Mouse (Mus musculus) intestine, embryonic 16.5 days (tissue): ENCODE results near the gene Tbxa2r. TPM values are rescaled to one million over a fixed set of nuclear protein-coding genes. Genes with fewer than 3 reads are reported as not detected.

Source experiments
- ATAC-seq: fragments of 200-750 bp; cut with Nextera tagmentation; 2 replicates; pipeline ENCODE4 v1.8.0; 2017; ENCODE audit warnings: moderate TSS enrichment, moderate library complexity
- H3K27ac ChIP-seq: fragments of 300-500 bp; sonication (generic); 2 replicates; pipeline ENCODE4 v1.5.1; 2014; ENCODE audit warnings: mild to moderate bottlenecking, low read length
- H3K27me3 ChIP-seq: fragments of 300-500 bp; sonication (generic); replicated peaks from 2 replicates; pipeline ENCODE4 v1.6.1; 2014; ENCODE audit warnings: low read length, control low read depth, mixed read lengths; ENCODE audit not compliant: control insufficient read depth, insufficient read depth
- H3K36me3 ChIP-seq: fragments of 300-500 bp; sonication (generic); 2 replicates; pipeline ENCODE4 v1.6.1; 2014; ENCODE audit warnings: low read length, control low read depth; ENCODE audit not compliant: control insufficient read depth, insufficient read depth
- H3K4me1 ChIP-seq: fragments of 300-500 bp; sonication (generic); 2 replicates; pipeline ENCODE4 v1.6.1; 2014; ENCODE audit warnings: low read length, control low read depth, mixed read lengths; ENCODE audit not compliant: control insufficient read depth, insufficient read depth
- H3K4me2 ChIP-seq: fragments of 300-500 bp; sonication (generic); 2 replicates; pipeline ENCODE4 v1.6.1; 2014; ENCODE audit warnings: low read depth, low read length, control low read depth
- H3K4me3 ChIP-seq: fragments of 300-500 bp; sonication (generic); 2 replicates; pipeline ENCODE4 v1.5.1; 2014; ENCODE audit warnings: mild to moderate bottlenecking, low read length
- H3K9ac ChIP-seq: fragments of 300-500 bp; sonication (generic); 2 replicates; pipeline ENCODE4 v1.6.1; 2014; ENCODE audit warnings: low read depth, low read length
- H3K9me3 ChIP-seq: fragments of 300-500 bp; sonication (generic); 2 replicates; pipeline ENCODE4 v1.6.1; 2016; ENCODE audit warnings: low read length, control low read depth; ENCODE audit not compliant: control insufficient read depth
- WGBS: fragments of 180-500 bp; shearing (Covaris S2); extraction: QIAGEN DNeasy Blood & Tissue Kit; methylation state at CpG from one replicate; pipeline ENCODE4 v1.1.7; 2014; 5-methylcytosine and 5-hydroxymethylcytosine counted together
- polyA plus RNA-seq: library from polyadenylated mRNA; unstranded; fragments of >200 nt; fragmentation: Nextera tagmentation; extraction: Ambion mirVana; gene quantifications from 2 replicates; pipeline ENCODE4 v1.2.1, GENCODE M21; 2015

Tbxa2r gene
- polyA plus RNA-seq, 1 experiment from 2014 or later, result 21.2 TPM

- ATAC-seq, result no peak
- H3K36me3 ChIP-seq, result no peaks in the 10 kb centered on the region
- H3K4me3 ChIP-seq, result no peak overlapping the region
- no peaks in the 10 kb centered on the region for H3K9me3 ChIP-seq
- 40% methylated on average over 10 of the region's 10 CpGs for WGBS
- peaks cover 59% of the 10 kb centered on the region for H3K4me1 ChIP-seq
- H3K27ac ChIP-seq, result peak overlapping the region; percentile 43
- no peak overlapping the region for H3K4me2 ChIP-seq
- H3K9ac ChIP-seq, result peak overlapping the region; percentile 17
- H3K27me3 ChIP-seq, result no peaks in the 10 kb centered on the region
Measured at GRCm38 (mm10) chr10:81297845-81298244, 30.7 kb upstream of the Tbxa2r start.

GRCm38 (mm10) chr10:81298369-81299100, 30.0 kb upstream of the Tbxa2r start:
- Histone ChIP-seq H3K4me3 (no peak overlapping the region), H3K36me3 (no peaks in the 10 kb centered on the region), H3K4me2 (no peak overlapping the region), H3K27ac (peak overlapping the region; percentile 43), H3K9ac (no peak overlapping the region), H3K4me1 (peaks cover 66% of the 10 kb centered on the region), H3K27me3 (no peaks in the 10 kb centered on the region), H3K9me3 (no peaks in the 10 kb centered on the region)
- 90% methylated on average over 17 of the region's 17 CpGs for WGBS
- ATAC-seq, result no peak

- Histone ChIP-seq H3K4me1 (peaks cover 64% of the 10 kb centered on the region), H3K4me3 (no peak overlapping the region), H3K9ac (peak overlapping the region; percentile 39), H3K9me3 (no peaks in the 10 kb centered on the region), H3K4me2 (no peak overlapping the region), H3K36me3 (no peaks in the 10 kb centered on the region), H3K27me3 (no peaks in the 10 kb centered on the region), H3K27ac (peak overlapping the region; percentile 16)
- WGBS, result 84% methylated on average over 14 of the region's 14 CpGs
- ATAC-seq, result no peak
Measured at GRCm38 (mm10) chr10:81299585-81300351, 28.8 kb upstream of the Tbxa2r start.

GRCm38 (mm10) chr10:81300352-81300907, 28.1 kb upstream of the Tbxa2r start:
- no peak for ATAC-seq
- WGBS, result 70% methylated on average over 9 of the region's 9 CpGs

GRCm38 (mm10) chr10:81301321-81301720, 27.2 kb upstream of the Tbxa2r start:
- no peaks in the 10 kb centered on the region for H3K9me3 ChIP-seq
- no peak overlapping the region for H3K4me3 ChIP-seq
- H3K9ac ChIP-seq, result no peak overlapping the region
- peaks cover 6% of the 10 kb centered on the region; the same call in 1 of the 2 replicates for H3K36me3 ChIP-seq
- H3K27me3 ChIP-seq, result no peaks in the 10 kb centered on the region
- ATAC-seq, result no peak
- H3K4me2 ChIP-seq, result no peak overlapping the region
- H3K4me1 ChIP-seq, result peaks cover 64% of the 10 kb centered on the region
- H3K27ac ChIP-seq, result no peak overlapping the region
- WGBS, result 72% methylated on average over 9 of the region's 9 CpGs

More at GRCm38 (mm10) chr10:81300352-81300907, 28.1 kb upstream of the Tbxa2r start:
- no peak overlapping the region for H3K4me2 ChIP-seq
- H3K36me3 ChIP-seq, result no peaks in the 10 kb centered on the region
- no peaks in the 10 kb centered on the region for H3K27me3 ChIP-seq
- H3K4me3 ChIP-seq, result no peak overlapping the region
- peaks cover 64% of the 10 kb centered on the region for H3K4me1 ChIP-seq
- no peaks in the 10 kb centered on the region for H3K9me3 ChIP-seq
- H3K9ac ChIP-seq, result peak overlapping the region; percentile 39; the same call in 1 of the 2 replicates
- peak overlapping the region; percentile 16 for H3K27ac ChIP-seq

GRCm38 (mm10) chr10:81302288-81302687, 26.2 kb upstream of the Tbxa2r start:
- no peak for ATAC-seq
- H3K27ac ChIP-seq, result peak overlapping the region; percentile 40
- whole genome bisulfite sequencing, result 50% methylated on average over 4 of the region's 4 CpGs
- H3K4me2 ChIP-seq, result no peak overlapping the region; the same call in 1 of the 2 replicates
- no peaks in the 10 kb centered on the region for H3K9me3 ChIP-seq
- H3K4me3 ChIP-seq, result no peak overlapping the region
- peaks cover 64% of the 10 kb centered on the region for H3K4me1 ChIP-seq
- H3K27me3 ChIP-seq, result no peaks in the 10 kb centered on the region
- H3K36me3 ChIP-seq, result peaks cover 10% of the 10 kb centered on the region
- H3K9ac ChIP-seq, result peak overlapping the region; percentile 53

GRCm38 (mm10) chr10:81302781-81303218, 25.7 kb upstream of the Tbxa2r start:
- Histone ChIP-seq H3K36me3 (peaks cover 15% of the 10 kb centered on the region), H3K27ac (peak overlapping the region; percentile 40), H3K4me1 (peaks cover 63% of the 10 kb centered on the region), H3K9me3 (no peaks in the 10 kb centered on the region), H3K9ac (peak overlapping the region; percentile 53), H3K27me3 (no peaks in the 10 kb centered on the region), H3K4me3 (no peak overlapping the region), H3K4me2 (peak overlapping the region; percentile 33)
- 36% methylated on average over 14 of the region's 14 CpGs for WGBS
- ATAC-seq, result peak; percentile 22

- Histone ChIP-seq H3K4me3 (no peak overlapping the region), H3K9ac (peak overlapping the region; percentile 53; the same call in 1 of the 2 replicates), H3K27me3 (no peaks in the 10 kb centered on the region), H3K36me3 (peaks cover 20% of the 10 kb centered on the region), H3K27ac (peak overlapping the region; percentile 40; the same call in 1 of the 2 replicates), H3K4me2 (peak overlapping the region; percentile 33; the same call in 1 of the 2 replicates), H3K9me3 (no peaks in the 10 kb centered on the region), H3K4me1 (peaks cover 58% of the 10 kb centered on the region)
- 65% methylated on average over 10 of the region's 10 CpGs for WGBS
- ATAC-seq, result peak; percentile 9
Measured at GRCm38 (mm10) chr10:81303258-81303657, 25.3 kb upstream of the Tbxa2r start.

GRCm38 (mm10) chr10:81303761-81304160, 24.8 kb upstream of the Tbxa2r start:
- Histone ChIP-seq H3K9ac (peak overlapping the region; percentile 53; the same call in 1 of the 2 replicates), H3K9me3 (no peaks in the 10 kb centered on the region), H3K27ac (no peak overlapping the region; the same call in 1 of the 2 replicates), H3K4me2 (no peak overlapping the region), H3K4me3 (no peak overlapping the region), H3K27me3 (no peaks in the 10 kb centered on the region), H3K4me1 (peaks cover 56% of the 10 kb centered on the region), H3K36me3 (peaks cover 22% of the 10 kb centered on the region)
- 75% methylated on average over 7 of the region's 7 CpGs for WGBS
- ATAC-seq, result no peak
